Mouse (Mus musculus): ENCODE results near the gene Hoxa6. TPM values are rescaled to one million over a fixed set of nuclear protein-coding genes. Genes with fewer than 3 reads are reported as not detected.

The Hoxa6 gene
- polyA plus RNA-seq, 1 experiment from 2014 or later, result not detected

- peak; percentile 57 for DNase-seq (ENCODE audit: low spot score)
- Histone ChIP-seq H3K4me2 (ENCODE audit: low read length) (no peak overlapping the region), H3K4me3 (ENCODE audit: low read depth, low read length) (no peak overlapping the region), H3K9me3 (replicated peaks; ENCODE audit: control insufficient read depth, low read length) (no peaks in the 10 kb centered on the region), H3K36me3 (ENCODE audit: control insufficient read depth, insufficient read depth, low read length) (no peaks in the 10 kb centered on the region), H3K27ac (ENCODE audit: low read depth, low read length) (no peak overlapping the region), H3K9ac (ENCODE audit: low read length) (no peak overlapping the region), H3K4me1 (ENCODE audit: control insufficient read depth, insufficient read depth, low read length) (no peaks in the 10 kb centered on the region), H3K27me3 (replicated peaks; ENCODE audit: control insufficient read depth, insufficient read depth, low read length) (peaks cover 100% of the 10 kb centered on the region)
- no peak for ATAC-seq
- 0% methylated on average over 10 of the region's 10 CpGs for WGBS
These were observed 11.3 kb downstream of the Hoxa6 start for GRCm38 (mm10) chr6:52197271-52197670.

- 3% methylated on average over 9 of the region's 9 CpGs for WGBS
- Histone ChIP-seq H3K4me2 (ENCODE audit: low read length) (no peak overlapping the region), H3K4me3 (ENCODE audit: low read depth, low read length) (no peak overlapping the region), H3K9me3 (replicated peaks; ENCODE audit: control insufficient read depth, low read length) (no peaks in the 10 kb centered on the region), H3K27ac (ENCODE audit: low read depth, low read length) (no peak overlapping the region), H3K36me3 (ENCODE audit: control insufficient read depth, insufficient read depth, low read length) (no peaks in the 10 kb centered on the region), H3K4me1 (ENCODE audit: control insufficient read depth, insufficient read depth, low read length) (peaks cover 3% of the 10 kb centered on the region; the same call in 1 of the 2 replicates), H3K9ac (ENCODE audit: low read length) (no peak overlapping the region), H3K27me3 (replicated peaks; ENCODE audit: control insufficient read depth, insufficient read depth, low read length) (peaks cover 100% of the 10 kb centered on the region)
- ATAC-seq, result no peak
- no peak for DNase-seq (ENCODE audit: low spot score)
These were observed 11.7 kb downstream of the Hoxa6 start for GRCm38 (mm10) chr6:52196811-52197210.

GRCm38 (mm10) chr6:52194690-52195089, 13.8 kb downstream of the Hoxa6 start:
- DNase-seq (ENCODE audit: low spot score), result no peak
- Histone ChIP-seq H3K27ac (ENCODE audit: low read depth, low read length) (no peak overlapping the region), H3K27me3 (replicated peaks; ENCODE audit: control insufficient read depth, insufficient read depth, low read length) (peaks cover 98% of the 10 kb centered on the region), H3K4me3 (ENCODE audit: low read depth, low read length) (no peak overlapping the region), H3K9me3 (replicated peaks; ENCODE audit: control insufficient read depth, low read length) (no peaks in the 10 kb centered on the region), H3K4me2 (ENCODE audit: low read length) (no peak overlapping the region), H3K4me1 (ENCODE audit: control insufficient read depth, insufficient read depth, low read length) (peaks cover 6% of the 10 kb centered on the region; the same call in 1 of the 2 replicates), H3K36me3 (ENCODE audit: control insufficient read depth, insufficient read depth, low read length) (no peaks in the 10 kb centered on the region), H3K9ac (ENCODE audit: low read length) (no peak overlapping the region)
- WGBS, result 3% methylated on average over 10 of the region's 10 CpGs
- no peak for ATAC-seq

- ATAC-seq, result peak; percentile 62
- no peaks in the 10 kb centered on the region for H3K36me3 ChIP-seq (ENCODE audit: control insufficient read depth, insufficient read depth, low read length)
- peaks cover 6% of the 10 kb centered on the region; the same call in 1 of the 2 replicates for H3K4me1 ChIP-seq (ENCODE audit: control insufficient read depth, insufficient read depth, low read length)
- peak overlapping the region; percentile 61 for H3K4me2 ChIP-seq (ENCODE audit: low read length)
- DNase-seq (ENCODE audit: low spot score), result peak; percentile 62
- peak overlapping the region; percentile 33 for H3K4me3 ChIP-seq (ENCODE audit: low read depth, low read length)
- no peak overlapping the region for H3K9ac ChIP-seq (ENCODE audit: low read length)
- peaks cover 97% of the 10 kb centered on the region for H3K27me3 ChIP-seq (replicated peaks; ENCODE audit: control insufficient read depth, insufficient read depth, low read length)
- H3K27ac ChIP-seq (ENCODE audit: low read depth, low read length), result no peak overlapping the region
- H3K9me3 ChIP-seq (replicated peaks; ENCODE audit: control insufficient read depth, low read length), result no peaks in the 10 kb centered on the region
- under 1% methylated on average over 40 of the region's 55 CpGs for WGBS
These were observed 16.5 kb downstream of the Hoxa6 start for GRCm38 (mm10) chr6:52191860-52192550.

- H3K9me3 ChIP-seq (replicated peaks; ENCODE audit: control insufficient read depth, low read length), result no peaks in the 10 kb centered on the region
- peak within 1 kb of the TSS; percentile 33 for H3K4me3 ChIP-seq (ENCODE audit: low read depth, low read length)
- WGBS, result 0% methylated on average over 64 of the region's 102 CpGs
- no peak within 1 kb of the TSS for H3K9ac ChIP-seq (ENCODE audit: low read length)
- H3K27ac ChIP-seq (ENCODE audit: low read depth, low read length), result no peak within 1 kb of the TSS
- no peak for ATAC-seq
- peak within 1 kb of the TSS; percentile 61 for H3K4me2 ChIP-seq (ENCODE audit: low read length)
- no peaks in the 10 kb centered on the region for H3K36me3 ChIP-seq (ENCODE audit: control insufficient read depth, insufficient read depth, low read length)
- DNase-seq (ENCODE audit: low spot score), result no peak
- H3K4me1 ChIP-seq (ENCODE audit: control insufficient read depth, insufficient read depth, low read length), result peaks cover 6% of the 10 kb centered on the region; the same call in 1 of the 2 replicates
- H3K27me3 ChIP-seq (replicated peaks; ENCODE audit: control insufficient read depth, insufficient read depth, low read length), result peaks cover 97% of the 10 kb centered on the region
These were observed 17.4 kb downstream of the Hoxa6 start, which contains the start of gene Hoxa4 for GRCm38 (mm10) chr6:52190906-52191810. Hoxa4 (minus strand) TSS chr6:52191753.

GRCm38 (mm10) chr6:52190410-52190809, 18.1 kb downstream of the Hoxa6 start:
- H3K4me2 ChIP-seq (ENCODE audit: low read length), result no peak overlapping the region
- peaks cover 6% of the 10 kb centered on the region; the same call in 1 of the 2 replicates for H3K4me1 ChIP-seq (ENCODE audit: control insufficient read depth, insufficient read depth, low read length)
- H3K27me3 ChIP-seq (replicated peaks; ENCODE audit: control insufficient read depth, insufficient read depth, low read length), result peaks cover 97% of the 10 kb centered on the region
- H3K4me3 ChIP-seq (ENCODE audit: low read depth, low read length), result no peak overlapping the region
- no peak overlapping the region for H3K9ac ChIP-seq (ENCODE audit: low read length)
- H3K27ac ChIP-seq (ENCODE audit: low read depth, low read length), result no peak overlapping the region
- DNase-seq (ENCODE audit: low spot score), result no peak
- WGBS, result under 1% methylated on average over 23 of the region's 23 CpGs
- ATAC-seq, result no peak
- H3K9me3 ChIP-seq (replicated peaks; ENCODE audit: control insufficient read depth, low read length), result no peaks in the 10 kb centered on the region
- no peaks in the 10 kb centered on the region for H3K36me3 ChIP-seq (ENCODE audit: control insufficient read depth, insufficient read depth, low read length)

- Histone ChIP-seq H3K4me1 (ENCODE audit: control insufficient read depth, insufficient read depth, low read length) (peaks cover 6% of the 10 kb centered on the region; the same call in 1 of the 2 replicates), H3K36me3 (ENCODE audit: control insufficient read depth, insufficient read depth, low read length) (no peaks in the 10 kb centered on the region), H3K4me3 (ENCODE audit: low read depth, low read length) (no peak overlapping the region), H3K4me2 (ENCODE audit: low read length) (no peak overlapping the region), H3K9me3 (replicated peaks; ENCODE audit: control insufficient read depth, low read length) (no peaks in the 10 kb centered on the region), H3K9ac (ENCODE audit: low read length) (no peak overlapping the region), H3K27ac (ENCODE audit: low read depth, low read length) (no peak overlapping the region), H3K27me3 (replicated peaks; ENCODE audit: control insufficient read depth, insufficient read depth, low read length) (peaks cover 97% of the 10 kb centered on the region)
- ATAC-seq, result no peak
- no peak for DNase-seq (ENCODE audit: low spot score)
- WGBS, result 3% methylated on average over 8 of the region's 8 CpGs
These were observed 18.6 kb downstream of the Hoxa6 start for GRCm38 (mm10) chr6:52189909-52190308.

- 7% methylated on average over 5 of the region's 5 CpGs for WGBS
- Histone ChIP-seq H3K36me3 (ENCODE audit: control insufficient read depth, insufficient read depth, low read length) (no peaks in the 10 kb centered on the region), H3K4me3 (ENCODE audit: low read depth, low read length) (no peak overlapping the region), H3K4me1 (ENCODE audit: control insufficient read depth, insufficient read depth, low read length) (peaks cover 6% of the 10 kb centered on the region; the same call in 1 of the 2 replicates), H3K27me3 (replicated peaks; ENCODE audit: control insufficient read depth, insufficient read depth, low read length) (peaks cover 97% of the 10 kb centered on the region), H3K9me3 (replicated peaks; ENCODE audit: control insufficient read depth, low read length) (no peaks in the 10 kb centered on the region), H3K4me2 (ENCODE audit: low read length) (no peak overlapping the region), H3K9ac (ENCODE audit: low read length) (no peak overlapping the region), H3K27ac (ENCODE audit: low read depth, low read length) (no peak overlapping the region)
- no peak for DNase-seq (ENCODE audit: low spot score)
- ATAC-seq, result no peak
These were observed 19.3 kb downstream of the Hoxa6 start for GRCm38 (mm10) chr6:52189172-52189591.

All from forebrain, embryonic 14.5 days (tissue).